Mouse (Mus musculus): ENCODE measurements around the gene Olfr698. TPM values are rescaled to one million over a fixed set of nuclear protein-coding genes. Genes with fewer than 3 reads are reported as not detected.

The Olfr698 gene
- polyA plus RNA-seq (2015; fragmentation: Illumina TruSeq; extraction: RNeasy Lipid Tissue Mini Kit (QIAGEN cat#74804); ENCODE audit: insufficient read depth, low replicate concordance) = not detected

DNA sequence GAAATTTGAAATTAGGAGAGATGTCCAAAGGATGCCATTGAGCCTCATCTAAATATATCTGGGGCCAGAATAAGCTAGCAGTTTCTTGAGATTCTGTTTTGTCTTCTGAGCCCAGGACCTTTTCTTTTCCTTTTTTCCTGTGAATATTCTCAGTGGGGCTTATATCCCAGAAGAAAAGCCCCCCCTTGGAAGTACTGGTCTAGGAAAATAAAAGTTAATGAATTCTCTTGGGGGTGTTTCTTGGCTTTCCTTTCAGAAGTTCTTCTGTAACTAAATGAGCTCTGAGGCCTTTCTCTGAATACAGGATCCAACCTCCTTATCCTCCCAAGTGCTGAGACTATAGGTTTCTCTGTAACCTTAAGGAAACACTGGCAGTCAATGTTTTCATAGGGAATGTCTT is at the start of gene Olfr698:
Gene Olfr698 (minus strand): TSS at position 101 of the 400 bp plus-strand sequence.

DNA sequence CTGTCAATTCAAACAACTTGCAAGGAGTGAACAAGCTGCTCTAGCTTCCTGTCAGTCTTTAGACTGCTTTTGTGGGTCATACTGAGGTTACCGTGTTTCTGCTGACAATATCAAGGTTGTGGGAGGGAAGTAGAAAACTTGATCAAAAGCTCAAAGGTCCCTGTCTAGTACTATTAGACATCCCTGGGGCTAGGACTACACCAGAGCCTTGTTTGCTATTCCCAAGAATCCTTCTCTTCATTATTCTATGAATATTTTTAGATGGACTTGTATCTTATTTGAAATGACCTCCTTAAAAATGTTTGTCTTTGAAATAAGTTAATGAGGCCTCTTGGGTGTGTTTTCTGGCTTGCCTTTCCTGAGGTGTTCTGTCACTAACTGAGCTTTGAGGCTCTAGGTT is 37.9 kb upstream of the Olfr698 start, which contains the start of gene Olfr699:
Gene Olfr699 (minus strand): TSS at position 101 of the 400 bp plus-strand sequence.

DNA sequence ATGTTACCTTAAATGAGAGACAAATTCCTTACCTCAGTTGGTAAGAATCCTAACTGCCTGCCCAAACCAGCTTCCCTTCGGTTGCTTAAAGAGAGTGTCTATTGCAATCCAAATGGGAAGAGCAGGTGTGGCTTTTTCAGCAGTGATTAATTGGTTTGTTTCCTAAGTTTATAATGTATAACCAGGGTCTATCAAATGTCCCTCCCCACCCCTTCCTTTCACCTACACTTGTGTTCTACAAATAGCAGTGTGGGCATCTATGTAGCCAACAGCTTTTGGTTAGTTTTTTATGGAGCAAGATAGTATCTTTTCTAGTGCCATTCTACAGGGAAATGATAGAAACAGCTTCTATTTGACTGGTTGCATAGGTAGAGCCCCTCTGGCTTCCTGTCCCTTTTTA is 12.9 kb downstream of the Olfr698 start, which contains the start of gene Olfr697:
Gene Olfr697 (minus strand): TSS at position 101 of the 400 bp plus-strand sequence.

DNA sequence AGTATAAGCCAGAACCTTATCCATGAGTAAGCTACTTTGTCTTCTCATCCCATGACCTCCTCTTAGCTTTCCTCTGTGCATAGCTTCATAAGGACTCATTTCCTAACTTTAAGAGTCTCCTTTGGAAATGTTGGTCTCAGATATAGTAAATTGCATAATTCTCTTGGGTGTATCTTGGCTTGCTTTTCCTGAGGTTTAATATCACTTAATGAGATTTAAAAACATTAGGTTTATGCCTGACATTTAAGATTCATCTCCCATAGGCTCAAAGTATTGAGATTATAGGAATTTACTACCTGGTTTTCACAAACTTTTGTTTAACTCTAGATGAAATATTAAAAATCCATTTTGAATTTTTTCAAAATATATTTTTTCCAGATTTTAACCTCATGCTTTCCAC is 38.9 kb downstream of the Olfr698 start, which contains the start of gene Olfr695:
Gene Olfr695 (minus strand): TSS at position 101 of the 400 bp plus-strand sequence.

Other genes with a start within 250 kb of the Olfr698 start
- gene Olfr693, start 74.8 kb downstream of the Olfr698 start, polyA plus RNA-seq (2015; fragmentation: Illumina TruSeq; extraction: RNeasy Lipid Tissue Mini Kit (QIAGEN cat#74804); ENCODE audit: insufficient read depth, low replicate concordance) = not detected
- not detected for gene Olfr694, start 63.6 kb downstream of the Olfr698 start, polyA plus RNA-seq (2015; fragmentation: Illumina TruSeq; extraction: RNeasy Lipid Tissue Mini Kit (QIAGEN cat#74804); ENCODE audit: insufficient read depth, low replicate concordance)
- gene Olfr695, start 39.0 kb downstream of the Olfr698 start, polyA plus RNA-seq (2015; fragmentation: Illumina TruSeq; extraction: RNeasy Lipid Tissue Mini Kit (QIAGEN cat#74804); ENCODE audit: insufficient read depth, low replicate concordance) = not detected
- gene Olfr697, start 13.0 kb downstream of the Olfr698 start, polyA plus RNA-seq (2015; fragmentation: Illumina TruSeq; extraction: RNeasy Lipid Tissue Mini Kit (QIAGEN cat#74804); ENCODE audit: insufficient read depth, low replicate concordance) = not detected
- not detected for gene Olfr699, start 37.8 kb upstream of the Olfr698 start, polyA plus RNA-seq (2015; fragmentation: Illumina TruSeq; extraction: RNeasy Lipid Tissue Mini Kit (QIAGEN cat#74804); ENCODE audit: insufficient read depth, low replicate concordance)
- gene Olfr700, start 53.4 kb upstream of the Olfr698 start, polyA plus RNA-seq (2015; fragmentation: Illumina TruSeq; extraction: RNeasy Lipid Tissue Mini Kit (QIAGEN cat#74804); ENCODE audit: insufficient read depth, low replicate concordance) = not detected
- gene Olfr701, start 58.7 kb upstream of the Olfr698 start, polyA plus RNA-seq (2015; fragmentation: Illumina TruSeq; extraction: RNeasy Lipid Tissue Mini Kit (QIAGEN cat#74804); ENCODE audit: insufficient read depth, low replicate concordance) = not detected
- gene Olfr702, start 78.5 kb upstream of the Olfr698 start, polyA plus RNA-seq (2015; fragmentation: Illumina TruSeq; extraction: RNeasy Lipid Tissue Mini Kit (QIAGEN cat#74804); ENCODE audit: insufficient read depth, low replicate concordance) = not detected
- not detected for gene Olfr703, start 88.0 kb upstream of the Olfr698 start, polyA plus RNA-seq (2015; fragmentation: Illumina TruSeq; extraction: RNeasy Lipid Tissue Mini Kit (QIAGEN cat#74804); ENCODE audit: insufficient read depth, low replicate concordance)
- not detected for gene Olfr704, start 107.8 kb upstream of the Olfr698 start, polyA plus RNA-seq (2015; fragmentation: Illumina TruSeq; extraction: RNeasy Lipid Tissue Mini Kit (QIAGEN cat#74804); ENCODE audit: insufficient read depth, low replicate concordance)
- gene Olfr705, start 121.5 kb upstream of the Olfr698 start, polyA plus RNA-seq (2015; fragmentation: Illumina TruSeq; extraction: RNeasy Lipid Tissue Mini Kit (QIAGEN cat#74804); ENCODE audit: insufficient read depth, low replicate concordance) = not detected
- not detected for gene Olfr706, start 132.8 kb upstream of the Olfr698 start, polyA plus RNA-seq (2015; fragmentation: Illumina TruSeq; extraction: RNeasy Lipid Tissue Mini Kit (QIAGEN cat#74804); ENCODE audit: insufficient read depth, low replicate concordance)
- not detected for gene Olfr707, start 145.8 kb upstream of the Olfr698 start, polyA plus RNA-seq (2015; fragmentation: Illumina TruSeq; extraction: RNeasy Lipid Tissue Mini Kit (QIAGEN cat#74804); ENCODE audit: insufficient read depth, low replicate concordance)
- not detected for gene Olfr1532-ps1, start 152.6 kb upstream of the Olfr698 start, polyA plus RNA-seq (2015; fragmentation: Illumina TruSeq; extraction: RNeasy Lipid Tissue Mini Kit (QIAGEN cat#74804); ENCODE audit: insufficient read depth, low replicate concordance)
- not detected for gene Olfr709-ps1, start 176.8 kb upstream of the Olfr698 start, polyA plus RNA-seq (2015; fragmentation: Illumina TruSeq; extraction: RNeasy Lipid Tissue Mini Kit (QIAGEN cat#74804); ENCODE audit: insufficient read depth, low replicate concordance)
- not detected for gene Olfr710, start 192.9 kb upstream of the Olfr698 start, polyA plus RNA-seq (2015; fragmentation: Illumina TruSeq; extraction: RNeasy Lipid Tissue Mini Kit (QIAGEN cat#74804); ENCODE audit: insufficient read depth, low replicate concordance)
- not detected for gene Olfr6, start 208.5 kb upstream of the Olfr698 start, polyA plus RNA-seq (2015; fragmentation: Illumina TruSeq; extraction: RNeasy Lipid Tissue Mini Kit (QIAGEN cat#74804); ENCODE audit: insufficient read depth, low replicate concordance)
- gene Olfr711, start 220.1 kb upstream of the Olfr698 start, polyA plus RNA-seq (2015; fragmentation: Illumina TruSeq; extraction: RNeasy Lipid Tissue Mini Kit (QIAGEN cat#74804); ENCODE audit: insufficient read depth, low replicate concordance) = not detected